Mouse (Mus musculus): ENCODE data around the gene Taf11. TPM values are rescaled to one million over a fixed set of nuclear protein-coding genes. Genes with fewer than 3 reads are reported as not detected.
A peak's percentile ranks its signal among the peaks of the same experiment; 100 is the strongest.

Taf11 gene
- 37.5 and 40.6 TPM in 2 replicates for polyA plus RNA-seq (2011; ENCODE audit: insufficient read depth, insufficient read length, low read depth, missing spikeins)

GRCm38 (mm10) chr17:27909622-27910500 is at the start of gene Taf11:
TSS of gene Taf11 (minus strand) at chr17:27909844.
- Histone ChIP-seq H3K4me3 (ENCODE audit: low read depth, low read length) (peak within 1 kb of the TSS; percentile 90), H3K27ac (ENCODE audit: insufficient read depth, low read length) (peak within 1 kb of the TSS; percentile 8; the same call in 1 of the 2 replicates), H3K9me3 (replicated peaks; ENCODE audit: control insufficient read depth, insufficient read depth, low read length, poor library complexity, severe bottlenecking) (no peaks in the 10 kb centered on the region), H3K36me3 (ENCODE audit: control insufficient read depth, insufficient read depth, low read length, poor library complexity, severe bottlenecking) (peaks cover 2% of the 10 kb centered on the region; the same call in 1 of the 2 replicates), H3K4me1 (ENCODE audit: control insufficient read depth, insufficient read depth, low read length) (no peaks in the 10 kb centered on the region), H3K27me3 (ENCODE audit: control insufficient read depth, insufficient read depth, low read length, poor library complexity, severe bottlenecking) (no peaks in the 10 kb centered on the region), H3K9ac (ENCODE audit: low read depth, poor library complexity, severe bottlenecking) (peak within 1 kb of the TSS; percentile 78)
- TF ChIP-seq EP300 (IDR thresholded peaks at IDR 0.05; ENCODE audit: insufficient read depth, low read depth, low read length) (no peak), CTCF (IDR thresholded peaks at IDR 0.05; ENCODE audit: low read depth, low read length) (no peak), POLR2A (IDR thresholded peaks at IDR 0.05; ENCODE audit: insufficient read depth, low read length) (no peak)

- Histone ChIP-seq H3K4me3 (ENCODE audit: low read depth, low read length) (no peak overlapping the region), H3K27me3 (ENCODE audit: control insufficient read depth, insufficient read depth, low read length, poor library complexity, severe bottlenecking) (no peaks in the 10 kb centered on the region), H3K9me3 (replicated peaks; ENCODE audit: control insufficient read depth, insufficient read depth, low read length, poor library complexity, severe bottlenecking) (no peaks in the 10 kb centered on the region), H3K36me3 (ENCODE audit: control insufficient read depth, insufficient read depth, low read length, poor library complexity, severe bottlenecking) (no peaks in the 10 kb centered on the region), H3K4me1 (ENCODE audit: control insufficient read depth, insufficient read depth, low read length) (no peaks in the 10 kb centered on the region), H3K27ac (ENCODE audit: insufficient read depth, low read length) (no peak overlapping the region), H3K9ac (ENCODE audit: low read depth, poor library complexity, severe bottlenecking) (no peak overlapping the region)
- TF ChIP-seq POLR2A (IDR thresholded peaks at IDR 0.05; ENCODE audit: insufficient read depth, low read length): no peak
- TF ChIP-seq CTCF (IDR thresholded peaks at IDR 0.05; ENCODE audit: low read depth, low read length): no peak
- TF ChIP-seq EP300 (IDR thresholded peaks at IDR 0.05; ENCODE audit: insufficient read depth, low read depth, low read length): no peak
Measured at GRCm38 (mm10) chr17:27957649-27958048, 48.0 kb upstream of the Taf11 start.

GRCm38 (mm10) chr17:27954629-27955402 is 45.2 kb upstream of the Taf11 start:
- Histone ChIP-seq H3K27me3 (ENCODE audit: control insufficient read depth, insufficient read depth, low read length, poor library complexity, severe bottlenecking) (no peaks in the 10 kb centered on the region), H3K9me3 (replicated peaks; ENCODE audit: control insufficient read depth, insufficient read depth, low read length, poor library complexity, severe bottlenecking) (no peaks in the 10 kb centered on the region), H3K4me3 (ENCODE audit: low read depth, low read length) (no peak overlapping the region), H3K4me1 (ENCODE audit: control insufficient read depth, insufficient read depth, low read length) (no peaks in the 10 kb centered on the region), H3K36me3 (ENCODE audit: control insufficient read depth, insufficient read depth, low read length, poor library complexity, severe bottlenecking) (no peaks in the 10 kb centered on the region), H3K27ac (ENCODE audit: insufficient read depth, low read length) (no peak overlapping the region), H3K9ac (ENCODE audit: low read depth, poor library complexity, severe bottlenecking) (no peak overlapping the region)
- no peak for TF ChIP-seq EP300 (IDR thresholded peaks at IDR 0.05; ENCODE audit: insufficient read depth, low read depth, low read length)
- TF ChIP-seq POLR2A (IDR thresholded peaks at IDR 0.05; ENCODE audit: insufficient read depth, low read length): no peak
- no peak for TF ChIP-seq CTCF (IDR thresholded peaks at IDR 0.05; ENCODE audit: low read depth, low read length)

GRCm38 (mm10) chr17:27953136-27953535 is 43.5 kb upstream of the Taf11 start:
- Histone ChIP-seq H3K9ac (ENCODE audit: low read depth, poor library complexity, severe bottlenecking) (no peak overlapping the region), H3K36me3 (ENCODE audit: control insufficient read depth, insufficient read depth, low read length, poor library complexity, severe bottlenecking) (no peaks in the 10 kb centered on the region), H3K4me3 (ENCODE audit: low read depth, low read length) (no peak overlapping the region), H3K9me3 (replicated peaks; ENCODE audit: control insufficient read depth, insufficient read depth, low read length, poor library complexity, severe bottlenecking) (no peaks in the 10 kb centered on the region), H3K27me3 (ENCODE audit: control insufficient read depth, insufficient read depth, low read length, poor library complexity, severe bottlenecking) (no peaks in the 10 kb centered on the region), H3K4me1 (ENCODE audit: control insufficient read depth, insufficient read depth, low read length) (no peaks in the 10 kb centered on the region), H3K27ac (ENCODE audit: insufficient read depth, low read length) (no peak overlapping the region)
- TF ChIP-seq EP300 (IDR thresholded peaks at IDR 0.05; ENCODE audit: insufficient read depth, low read depth, low read length): no peak
- TF ChIP-seq POLR2A (IDR thresholded peaks at IDR 0.05; ENCODE audit: insufficient read depth, low read length): no peak
- TF ChIP-seq CTCF (IDR thresholded peaks at IDR 0.05; ENCODE audit: low read depth, low read length): no peak

GRCm38 (mm10) chr17:27947155-27947554 is 37.5 kb upstream of the Taf11 start:
- no peak overlapping the region for H3K9ac ChIP-seq (ENCODE audit: low read depth, poor library complexity, severe bottlenecking)
- TF ChIP-seq EP300 (IDR thresholded peaks at IDR 0.05; ENCODE audit: insufficient read depth, low read depth, low read length) (no peak), CTCF (IDR thresholded peaks at IDR 0.05; ENCODE audit: low read depth, low read length) (no peak), POLR2A (IDR thresholded peaks at IDR 0.05; ENCODE audit: insufficient read depth, low read length) (no peak)
- no peaks in the 10 kb centered on the region for H3K4me1 ChIP-seq (ENCODE audit: control insufficient read depth, insufficient read depth, low read length)
- no peak overlapping the region for H3K4me3 ChIP-seq (ENCODE audit: low read depth, low read length)
- no peaks in the 10 kb centered on the region for H3K9me3 ChIP-seq (replicated peaks; ENCODE audit: control insufficient read depth, insufficient read depth, low read length, poor library complexity, severe bottlenecking)
- H3K36me3 ChIP-seq (ENCODE audit: control insufficient read depth, insufficient read depth, low read length, poor library complexity, severe bottlenecking): no peaks in the 10 kb centered on the region
- no peak overlapping the region for H3K27ac ChIP-seq (ENCODE audit: insufficient read depth, low read length)
- H3K27me3 ChIP-seq (ENCODE audit: control insufficient read depth, insufficient read depth, low read length, poor library complexity, severe bottlenecking): no peaks in the 10 kb centered on the region

Data from ES-Bruce4 (cell line).